Mouse (Mus musculus): ENCODE measurements around the gene Ttyh2.

GRCm38 (mm10) chr11:114728333-114728732, 53.1 kb downstream of the Ttyh2 start:
- TF ChIP-seq POLR2A (IDR thresholded peaks at IDR 0.05; ENCODE audit: extremely low read depth, insufficient read depth, low read length) = no peak
- TF ChIP-seq CTCF (IDR thresholded peaks at IDR 0.05; ENCODE audit: low read depth, low read length) = no peak

All from liver, adult 2 months (tissue).